ENCODE assay signal across 9 mouse cellular contexts in the genomic region with DNA sequence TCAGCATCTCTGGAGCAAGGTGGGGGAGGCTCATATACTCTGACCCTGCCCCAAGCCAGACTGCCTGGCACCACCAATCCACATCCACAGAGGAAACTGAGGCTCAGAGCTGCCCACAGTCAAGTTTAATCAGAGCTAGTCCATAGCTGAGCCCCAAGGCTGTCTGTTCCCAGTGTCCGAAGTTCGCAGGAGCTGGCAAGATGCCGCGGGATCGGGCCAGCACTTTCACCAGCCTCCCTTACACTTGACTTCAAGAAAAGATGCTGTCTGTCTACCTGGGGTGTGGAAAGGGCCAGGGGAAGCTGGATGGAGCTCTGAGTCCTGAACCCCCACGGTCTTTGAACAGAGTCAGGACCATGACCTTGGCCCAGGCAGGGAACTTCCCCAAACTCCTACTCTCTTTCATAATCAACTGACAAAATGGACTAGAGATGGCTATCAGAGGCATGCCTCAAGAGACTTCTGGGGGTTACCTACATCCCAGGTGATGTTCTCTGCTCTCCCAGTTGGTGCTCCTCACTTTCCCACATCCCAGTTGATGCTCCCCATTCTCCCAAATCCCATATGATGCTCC. TPM values are rescaled to one million over a fixed set of nuclear protein-coding genes. Genes with fewer than 3 reads are reported as not detected.
A peak's percentile ranks its signal among the peaks of the same experiment; 100 is the strongest.
DNase-seq lines count a peak whose midpoint lies in the region; ATAC-seq and TF ChIP-seq lines count a peak whose summit lies in the region.
"Had no signal": no experiment of that assay in that cellular context is flagged by ENCODE, and none has a peak within 500 bp of the region (broad histone marks: within the 10 kb centered on the region; RNA-seq: fewer than 3 reads in every experiment).

No protein-coding gene starts in this region.

- ATAC-seq in cerebellum, adult (ENCODE audit: insufficient number of reproducible peaks, low FRiP score, low TSS enrichment) = no peak
- ATAC-seq in lung, embryonic 14.5 days (ENCODE audit: insufficient read depth) = no peak
- no peak for ATAC-seq in intestine, embryonic 15.5 days
- ATAC-seq in frontal cortex, adult (ENCODE audit: low TSS enrichment) = no peak

- no peak overlapping the region for H3ac ChIP-seq in myocyte (ENCODE audit: control insufficient read depth, insufficient read length)

- TF ChIP-seq POLR2A in myocyte (IDR thresholded peaks at IDR 0.05; ENCODE audit: insufficient read length, low read depth) = no peak

- no peaks in the 10 kb centered on the region for H3K79me2 ChIP-seq in myocyte (ENCODE audit: control insufficient read depth, insufficient read depth)

- no peak overlapping the region for H3K4me3 ChIP-seq in lung, embryonic 14.5 days (ENCODE audit: low read depth, low read length)
- no peak overlapping the region for H3K4me3 ChIP-seq in intestine, embryonic 15.5 days (replicated peaks)
- H3K4me3 ChIP-seq in myocyte = no peak overlapping the region

- peak; percentile 37 for DNase-seq in cerebellum, adult 11-12 months
- DNase-seq in lung, embryonic 14.5 days = no peak
- DNase-seq in lung, adult 18-20 months = no peak
- no peak for DNase-seq in left cerebral cortex, postnatal 10 days (ENCODE audit: extremely low spot score in 1 of 2, low spot score in 2 of 2)

- 77% methylated on average over 6 of the region's 6 CpGs for WGBS in lung, embryonic 14.5 days
- 77% methylated on average over 6 of the region's 6 CpGs for WGBS in intestine, embryonic 15.5 days

- H3K4me1 ChIP-seq in lung, embryonic 14.5 days (ENCODE audit: insufficient read depth) = peaks cover 9% of the 10 kb centered on the region
- peaks cover 44% of the 10 kb centered on the region for H3K4me1 ChIP-seq in intestine, embryonic 15.5 days (replicated peaks)

- H3K27ac ChIP-seq in lung, embryonic 14.5 days (ENCODE audit: low read depth) = peak overlapping the region; percentile 54
- peak overlapping the region; percentile 62 for H3K27ac ChIP-seq in intestine, embryonic 15.5 days
- H3K27ac ChIP-seq: liver, embryonic 14.5 days had no signal

- TF ChIP-seq CTCF in lung, embryonic 14.5 days (IDR thresholded peaks at IDR 0.05; ENCODE audit: low read depth) = no peak

- peaks cover 13% of the 10 kb centered on the region; the same call in 1 of the 2 replicates for H3K36me3 ChIP-seq in lung, embryonic 14.5 days (ENCODE audit: insufficient read depth)
- no peaks in the 10 kb centered on the region for H3K36me3 ChIP-seq in intestine, embryonic 15.5 days
- H3K36me3 ChIP-seq in myocyte (ENCODE audit: control insufficient read depth, insufficient read depth) = no peaks in the 10 kb centered on the region

- H3K27me3 ChIP-seq in lung, embryonic 14.5 days (ENCODE audit: insufficient read depth, low read length) = no peaks in the 10 kb centered on the region
- no peaks in the 10 kb centered on the region for H3K27me3 ChIP-seq in intestine, embryonic 15.5 days (replicated peaks)
- H3K27me3 ChIP-seq in myocyte (ENCODE audit: control insufficient read depth, insufficient read depth, insufficient read length) = no peaks in the 10 kb centered on the region

- peak overlapping the region; percentile 26; the same call in 1 of the 2 replicates for H3K9ac ChIP-seq in lung, embryonic 14.5 days
- H3K9ac ChIP-seq in intestine, embryonic 15.5 days = no peak overlapping the region
- H3K9ac ChIP-seq: liver, embryonic 14.5 days had no signal

- H3K9me3 ChIP-seq in lung, embryonic 14.5 days (ENCODE audit: low read depth, low read length) = no peaks in the 10 kb centered on the region
- no peaks in the 10 kb centered on the region for H3K9me3 ChIP-seq in intestine, embryonic 15.5 days

- no peak overlapping the region for H3K4me2 ChIP-seq in lung, embryonic 14.5 days
- H3K4me2 ChIP-seq in intestine, embryonic 15.5 days (replicated peaks) = 0 out of 2 replicates have a peak overlapping the region, but pooled peaks have one; percentile 19
- peak overlapping the region; percentile 84 for H3K4me2 ChIP-seq in myocyte (ENCODE audit: low read depth)

- intact Hi-C loops in left cerebral cortex, postnatal 10 days (cut with DNase I) = no loop called here

TF ChIP-seq in myocyte, 11 proteins besides CTCF, POLR2A, EP300 and RAD21:
- TF ChIP-seq MAX (IDR thresholded peaks at IDR 0.05; ENCODE audit: low read depth) (no peak), TCF12 (IDR thresholded peaks at IDR 0.05; ENCODE audit: insufficient read depth, poor library complexity, severe bottlenecking) (no peak), E2F4 (IDR thresholded peaks at IDR 0.05; ENCODE audit: insufficient read depth) (no peak), USF1 (IDR thresholded peaks at IDR 0.05; ENCODE audit: low read depth) (no peak), SRF (IDR thresholded peaks at IDR 0.05; ENCODE audit: control insufficient read depth, insufficient read length, low read depth) (no peak), CEBPB (IDR thresholded peaks at IDR 0.05; ENCODE audit: insufficient read depth, poor library complexity, severe bottlenecking) (no peak), TCF3 (IDR thresholded peaks at IDR 0.05; ENCODE audit: insufficient read length, low read depth) (no peak), POLR2AphosphoS2 (IDR thresholded peaks at IDR 0.05; ENCODE audit: insufficient read length, low read depth) (no peak), MYOG (IDR thresholded peaks at IDR 0.05; ENCODE audit: control insufficient read depth in 1 of 3, insufficient read depth in 1 of 3, insufficient read length in 2 of 3, low read depth in 2 of 3) (no peak), MYOD1 (IDR thresholded peaks at IDR 0.05; ENCODE audit: control insufficient read depth in 1 of 3, insufficient read length in 2 of 3, low read depth in 2 of 3) (no peak), REST (IDR thresholded peaks at IDR 0.05; ENCODE audit: insufficient read depth, insufficient read length) (no peak)
TF ChIP-seq in myocyte: peak in this region for 0.

RNA-seq across cellular contexts. Expression of gene Arhgef10l, which starts 34.4 kb away (rescaled TPM):
- polyA plus RNA-seq in lung, embryonic 14.5 days (2014; fragmentation: Nextera tagmentation; extraction: Ambion mirVana) = 13.5 and 16.1 TPM in 2 replicates
- polyA plus RNA-seq in intestine, embryonic 15.5 days (2015; fragmentation: Nextera tagmentation; extraction: Ambion mirVana) = 15.3 and 16.2 TPM in 2 replicates
- 34.7 TPM for polyA plus RNA-seq in myocyte (2012; fragmentation: generic; extraction: Trizol)
- 10 to 100 TPM; 47.9 to 51.6 TPM for total RNA-seq in left cerebral cortex, postnatal 10 days (2021)
